Mouse (Mus musculus) MEL (cell line): ENCODE data around the gene Tssk3. TPM values are rescaled to one million over a fixed set of nuclear protein-coding genes. Genes with fewer than 3 reads are reported as not detected.

Experiments used
- DNase-seq: peaks from one replicate; pipeline ENCODE4 v3.0.0; 2011; ENCODE audit warnings: low read depth, low spot score
- H3K27ac ChIP-seq: 2 replicates; pipeline ENCODE4 v1.5.1; 2012; ENCODE audit warnings: low read depth, mild to moderate bottlenecking, control low read depth, low read length, moderate library complexity; ENCODE audit not compliant: control insufficient read depth
- H3K27me3 ChIP-seq, 2 experiments: fragments of 150-350 bp in 1 of 2; sonication (generic) in 1 of 2; 2 replicates each; pipeline ENCODE4 v1.6.1; 2012; ENCODE audit warnings: low read length in 2 of 2, mild to moderate bottlenecking in 2 of 2, improper control_type of control experiment in 1 of 2, moderate library complexity in 1 of 2; ENCODE audit not compliant: insufficient read depth in 2 of 2, control insufficient read depth in 1 of 2
- H3K36me3 ChIP-seq, 2 experiments: 2 replicates each; pipeline ENCODE4 v1.6.1; 2012 to 2014; ENCODE audit warnings: low read length in 2 of 2, improper control_type of control experiment in 1 of 2, inconsistent platforms in 1 of 2, mild to moderate bottlenecking in 1 of 2; ENCODE audit not compliant: insufficient read depth in 2 of 2, control insufficient read depth in 1 of 2
- H3K4me1 ChIP-seq, 2 experiments: fragments of 150-350 bp in 1 of 2; sonication (generic) in 1 of 2; 2 replicates each; pipeline ENCODE4 v1.6.1; 2012; ENCODE audit warnings: low read length in 2 of 2, improper control_type of control experiment in 1 of 2, mild to moderate bottlenecking in 1 of 2; ENCODE audit not compliant: insufficient read depth in 2 of 2, control insufficient read depth in 1 of 2
- H3K4me3 ChIP-seq, 2 experiments: fragments of 150-350 bp in 1 of 2; sonication (generic) in 1 of 2; 2 replicates each; pipeline ENCODE4 v1.5.1; 2012; ENCODE audit warnings: low read depth in 2 of 2, low read length in 2 of 2, mild to moderate bottlenecking in 2 of 2, moderate library complexity in 2 of 2, control low read depth in 1 of 2, improper control_type of control experiment in 1 of 2; ENCODE audit not compliant: control insufficient read depth in 1 of 2, insufficient read depth in 1 of 2
- H3K79me2 ChIP-seq: 2 replicates; pipeline ENCODE4 v1.6.1; 2012; ENCODE audit warnings: mild to moderate bottlenecking, low read length, moderate library complexity; ENCODE audit not compliant: control insufficient read depth, poor library complexity, insufficient read depth
- H3K9ac ChIP-seq: 2 replicates; pipeline ENCODE4 v1.6.1; 2012; ENCODE audit warnings: low read depth, mild to moderate bottlenecking, control low read depth, low read length, moderate library complexity; ENCODE audit not compliant: control insufficient read depth, poor library complexity, severe bottlenecking
- H3K9me3 ChIP-seq: fragments of 150-350 bp; sonication (generic); replicated peaks from 2 replicates; pipeline ENCODE4 v1.6.1; 2012; ENCODE audit warnings: mild to moderate bottlenecking, low read length, improper control_type of control experiment, moderate library complexity; ENCODE audit not compliant: insufficient read depth
- BHLHE40 ChIP-seq: IDR thresholded peaks from 2 replicates; pipeline ENCODE4 v1.6.1; 2012; ENCODE audit warnings: low read depth, mild to moderate bottlenecking, inconsistent platforms, low read length, improper control_type of control experiment, borderline replicate concordance
- CHD1 ChIP-seq: IDR thresholded peaks from 2 replicates; pipeline ENCODE4 v1.6.1; 2012; ENCODE audit warnings: low read depth, mild to moderate bottlenecking, inconsistent platforms, low read length, improper control_type of control experiment
- CTCF ChIP-seq, 3 experiments: IDR thresholded peaks in 2 of 3; conservative IDR thresholded peaks in 1 of 3; 2 replicates each; pipeline ENCODE4 v1.5.1; 2011 to 2012; ENCODE audit warnings: low read length in 3 of 3, low read depth in 2 of 3, mild to moderate bottlenecking in 2 of 3, improper control_type of control experiment in 1 of 3, inconsistent platforms in 1 of 3, mixed read lengths in 1 of 3, moderate library complexity in 1 of 3; ENCODE audit not compliant: control insufficient read depth in 1 of 3, insufficient read depth in 1 of 3, poor library complexity in 1 of 3, severe bottlenecking in 1 of 3
- E2F4 ChIP-seq: IDR thresholded peaks from 2 replicates; pipeline ENCODE4 v1.6.1; 2011; ENCODE audit warnings: low read depth, low read length, improper control_type of control experiment, borderline replicate concordance
- ETS1 ChIP-seq: IDR thresholded peaks from 2 replicates; pipeline ENCODE4 v1.6.1; 2012; ENCODE audit warnings: low read depth, mild to moderate bottlenecking, inconsistent platforms, low read length, improper control_type of control experiment, moderate library complexity
- GATA1 ChIP-seq: IDR thresholded peaks from 2 replicates; pipeline ENCODE4 v1.6.1; 2011; ENCODE audit warnings: low read depth, low read length, improper control_type of control experiment
- KAT2A ChIP-seq: conservative IDR thresholded peaks from 2 replicates; pipeline ENCODE4 v1.6.1; 2012; ENCODE audit warnings: low read depth, low read length, improper control_type of control experiment, inconsistent platforms
- MAFK ChIP-seq: IDR thresholded peaks from 2 replicates; pipeline ENCODE4 v1.6.1; 2011; ENCODE audit warnings: low read depth, mild to moderate bottlenecking, low read length, improper control_type of control experiment, borderline replicate concordance
- MAX ChIP-seq: IDR thresholded peaks from 2 replicates; pipeline ENCODE4 v1.6.1; 2011; ENCODE audit warnings: low read length, improper control_type of control experiment
- MXI1 ChIP-seq: IDR thresholded peaks from 2 replicates; pipeline ENCODE4 v1.6.1; 2011; ENCODE audit warnings: mild to moderate bottlenecking, low read depth, low read length, improper control_type of control experiment
- MYB ChIP-seq: IDR thresholded peaks from 2 replicates; pipeline ENCODE4 v1.6.1; 2011; ENCODE audit warnings: mild to moderate bottlenecking, low read depth, low read length, improper control_type of control experiment
- MYC ChIP-seq: IDR thresholded peaks from 2 replicates; pipeline ENCODE4 v1.6.1; 2011; ENCODE audit warnings: low read depth, mild to moderate bottlenecking, low read length, improper control_type of control experiment, moderate library complexity
- NRF1 ChIP-seq: IDR thresholded peaks from 2 replicates; pipeline ENCODE4 v1.6.1; 2014; ENCODE audit warnings: low read depth, mild to moderate bottlenecking, inconsistent platforms, low read length, improper control_type of control experiment, moderate library complexity; ENCODE audit not compliant: poor library complexity, insufficient read depth, severe bottlenecking
- POLR2A ChIP-seq, 2 experiments: IDR thresholded peaks; 2 replicates each; pipeline ENCODE4 v1.6.1; 2011 to 2012; ENCODE audit warnings: low read length in 2 of 2, mild to moderate bottlenecking in 2 of 2, control low read depth in 1 of 2, improper control_type of control experiment in 1 of 2, low read depth in 1 of 2, moderate library complexity in 1 of 2; ENCODE audit not compliant: control insufficient read depth in 1 of 2, insufficient read depth in 1 of 2, poor library complexity in 1 of 2
- POLR2AphosphoS2 ChIP-seq: IDR thresholded peaks from 2 replicates; pipeline ENCODE4 v1.6.1; 2011; ENCODE audit warnings: low read length, improper control_type of control experiment
- SIN3A ChIP-seq: IDR thresholded peaks from 2 replicates; pipeline ENCODE4 v1.6.1; 2012; ENCODE audit warnings: low read length, improper control_type of control experiment, inconsistent platforms
- SMC3 ChIP-seq: IDR thresholded peaks from 2 replicates; pipeline ENCODE4 v1.6.1; 2011; ENCODE audit warnings: low read depth, low read length, improper control_type of control experiment
- TBP ChIP-seq: IDR thresholded peaks from 2 replicates; pipeline ENCODE4 v1.8.0; 2011; ENCODE audit warnings: low read depth, low read length, improper control_type of control experiment
- TCF12 ChIP-seq: IDR thresholded peaks from 2 replicates; pipeline ENCODE4 v1.6.1; 2014; ENCODE audit warnings: low read depth, mild to moderate bottlenecking, inconsistent platforms, low read length, improper control_type of control experiment, moderate library complexity
- UBTF ChIP-seq: IDR thresholded peaks from 2 replicates; pipeline ENCODE4 v1.6.1; 2012; ENCODE audit warnings: low read depth, mild to moderate bottlenecking, inconsistent platforms, low read length, improper control_type of control experiment, moderate library complexity, borderline replicate concordance; ENCODE audit not compliant: insufficient read depth
- ZC3H11A ChIP-seq: IDR thresholded peaks from 2 replicates; pipeline ENCODE4 v1.6.1; 2012; ENCODE audit warnings: low read depth, mild to moderate bottlenecking, inconsistent platforms, low read length, improper control_type of control experiment
- ZMIZ1 ChIP-seq: IDR thresholded peaks from 2 replicates; pipeline ENCODE4 v1.6.1; 2012; ENCODE audit warnings: low read depth, mild to moderate bottlenecking, inconsistent platforms, low read length, improper control_type of control experiment, moderate library complexity
- ZNF384 ChIP-seq: IDR thresholded peaks from 2 replicates; pipeline ENCODE4 v1.6.1; 2012; ENCODE audit warnings: low read depth, mild to moderate bottlenecking, inconsistent platforms, low read length, improper control_type of control experiment
- polyA plus RNA-seq, 2 experiments: library from polyadenylated mRNA; stranded (reverse) in 1 of 2; unstranded in 1 of 2; fragments of >175 nt in 1 of 2; fragments of >200 nt in 1 of 2; gene quantifications; 2 replicates each; pipeline versions ENCODE4 v1.2.1 to v1.2.4; 2012; ENCODE audit warnings: low replicate concordance in 2 of 2, low read depth in 1 of 2; ENCODE audit not compliant: insufficient read length in 2 of 2, insufficient read depth in 1 of 2, missing spikeins in 1 of 2
- total RNA-seq: library from RNA; depleted of rRNA; stranded (reverse); fragments of 300-350 nt; gene quantifications from 2 replicates; pipeline ENCODE4 v1.2.3, GENCODE M21; 2012

Gene Tssk3
- total and polyA plus RNA-seq, 3 experiments: not detected

DNA sequence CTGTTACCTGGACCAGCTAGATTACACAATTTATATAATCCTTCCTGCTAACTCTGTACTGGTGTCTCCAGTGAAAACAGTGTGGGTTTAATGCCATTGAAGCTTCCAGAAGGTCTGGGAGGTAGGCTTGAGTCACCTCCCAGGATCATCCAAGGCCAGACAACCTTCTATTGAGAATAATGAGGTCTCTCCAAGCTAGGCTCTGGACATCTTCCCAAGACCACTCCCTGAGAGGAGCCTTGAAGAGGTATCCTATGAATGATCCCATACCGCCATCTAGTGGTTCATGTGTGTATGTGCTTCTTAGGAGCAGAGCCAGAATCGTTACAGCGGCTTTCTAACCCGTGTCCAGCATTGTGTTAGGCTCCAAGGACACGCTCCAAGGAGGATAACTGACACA is 35.6 kb downstream of the Tssk3 start:
- Histone ChIP-seq H3K27me3 (no peaks in the 10 kb centered on the region), H3K36me3 (no peaks in the 10 kb centered on the region; a peak in 1 of 4 replicates), H3K9me3 (no peaks in the 10 kb centered on the region), H3K4me1 (peaks cover 0 to 7% of the 10 kb centered on the region in 2 experiments; a peak in 3 of 4 replicates), H3K79me2 (no peaks in the 10 kb centered on the region), H3K4me3 (peak overlapping the region in 1 of 2 experiments; percentile 39; a peak in 3 of 4 replicates), H3K27ac (no peak overlapping the region; the same call in 1 of the 2 replicates), H3K9ac (peak overlapping the region; percentile 51)
- DNase-seq: peak; percentile 87
- TF ChIP-seq CHD1 (no peak), CTCF (IDR thresholded peaks at IDR 0.05 in 2 of 3, conservative IDR thresholded peaks at IDR 0.05 in 1 of 3; ENCODE audit: control insufficient read depth in 1 of 3, insufficient read depth in 1 of 3, low read depth in 2 of 3, low read length in 3 of 3, poor library complexity in 1 of 3, severe bottlenecking in 1 of 3) (peak; percentile 70 to 99 (median 92)), GATA1 (no peak), ZNF384 (peak; percentile 17; the same call in 1 of the 2 replicates), ETS1 (no peak), MYC (no peak), UBTF (no peak), POLR2AphosphoS2 (no peak), MYB (no peak), BHLHE40 (no peak), KAT2A (no peak), SIN3A (peak; percentile 65), E2F4 (no peak), MAX (no peak), POLR2A (IDR thresholded peaks at IDR 0.05; ENCODE audit: control insufficient read depth in 1 of 2, insufficient read depth in 1 of 2, low read depth in 1 of 2, low read length in 2 of 2, poor library complexity in 1 of 2) (no peak), SMC3 (peak; percentile 89), ZC3H11A (peak; percentile 91), TCF12 (no peak), MAFK (no peak), ZMIZ1 (no peak), MXI1 (0 out of 2 replicates have a peak, but pooled peaks have one; percentile 30)

DNA sequence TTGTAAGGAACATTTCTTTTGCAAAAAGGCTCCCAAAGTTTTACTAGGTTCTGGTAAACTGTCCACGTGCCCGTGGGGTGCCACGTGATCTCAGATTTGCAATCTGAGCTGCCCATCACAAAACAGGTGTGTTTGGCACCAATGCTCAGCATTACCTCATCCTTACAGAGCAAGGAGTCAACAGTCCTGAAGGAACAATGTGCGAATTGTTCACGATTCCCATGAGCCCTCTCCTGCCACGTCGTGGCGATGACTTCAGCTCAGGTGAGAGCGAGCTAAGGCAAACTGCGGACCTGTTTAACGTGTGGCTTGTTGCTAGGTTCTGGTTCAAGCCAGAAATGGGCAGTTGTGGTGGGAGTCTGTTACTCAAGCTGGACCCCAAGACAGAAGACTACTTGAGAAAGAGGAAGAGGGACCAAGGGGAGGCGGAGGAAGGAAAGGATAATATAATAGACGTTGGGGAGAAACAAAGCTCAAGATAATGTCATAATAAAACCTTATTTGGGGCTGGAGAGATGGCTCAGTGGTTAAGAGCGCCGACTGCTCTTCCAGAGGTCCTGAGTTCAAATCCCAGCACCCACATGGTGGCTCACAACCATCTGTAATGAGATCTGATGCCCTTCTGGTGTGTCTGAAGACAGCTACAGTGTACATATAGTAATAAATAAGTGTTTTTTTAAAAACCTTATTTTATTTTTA is 39.2 kb downstream of the Tssk3 start:
- H3K9ac ChIP-seq: no peak overlapping the region
- H3K79me2 ChIP-seq: no peaks in the 10 kb centered on the region
- DNase-seq: peak; percentile 55
- H3K36me3 ChIP-seq: peaks cover 0 to 7% of the 10 kb centered on the region in 2 experiments; a peak in 2 of 4 replicates
- peaks cover 2 to 24% of the 10 kb centered on the region in 2 experiments for H3K4me1 ChIP-seq
- no peaks in the 10 kb centered on the region for H3K9me3 ChIP-seq
- H3K27me3 ChIP-seq: no peaks in the 10 kb centered on the region
- no peak overlapping the region for H3K27ac ChIP-seq
- peak; percentile 98 for TF ChIP-seq TBP
- TF ChIP-seq MAFK: 0 out of 2 replicates have a peak, but pooled peaks have one; percentile 63
- no peak for TF ChIP-seq NRF1
- H3K4me3 ChIP-seq: no peak overlapping the region
